Mouse (Mus musculus): ENCODE measurements around the gene Apba3. TPM values are rescaled to one million over a fixed set of nuclear protein-coding genes. Genes with fewer than 3 reads are reported as not detected.
A peak's percentile ranks its signal among the peaks of the same experiment; 100 is the strongest.

Apba3 gene
- polyA plus RNA-seq, 1 experiment from 2014 or later: 59.7 TPM

DNA sequence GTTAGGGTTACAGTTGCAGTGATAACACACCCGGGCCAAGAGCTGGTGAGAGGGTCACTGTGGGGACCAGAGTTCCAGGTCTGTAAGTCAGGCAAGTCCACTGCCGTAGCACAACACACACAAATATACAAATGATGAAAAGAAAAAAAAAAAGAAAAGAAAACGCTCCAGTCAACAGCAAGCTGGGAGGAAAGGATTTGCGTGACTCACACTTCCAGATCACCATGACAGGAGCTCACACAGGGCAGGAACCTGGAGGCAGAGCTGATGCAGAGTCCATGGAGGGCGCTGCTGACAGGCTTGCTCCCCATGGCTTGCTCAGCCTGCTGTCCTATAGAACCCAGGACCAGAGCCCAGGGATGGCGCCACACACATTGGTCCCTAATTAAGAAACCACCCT, 32.6 kb upstream of the Apba3 start:
- WGBS: 73% methylated on average over 6 of the region's 6 CpGs
- H3K4me2 ChIP-seq: no peak overlapping the region
- peaks cover 35% of the 10 kb centered on the region for H3K4me1 ChIP-seq
- no peak overlapping the region for H3K4me3 ChIP-seq (replicated peaks)
- no peaks in the 10 kb centered on the region for H3K9me3 ChIP-seq (replicated peaks)
- ATAC-seq (replicated peaks; ENCODE audit: low FRiP score): no peak
- H3K27me3 ChIP-seq: peaks cover 45% of the 10 kb centered on the region
- no peak overlapping the region for H3K9ac ChIP-seq
- H3K36me3 ChIP-seq: no peaks in the 10 kb centered on the region
- no peak overlapping the region for H3K27ac ChIP-seq

DNA sequence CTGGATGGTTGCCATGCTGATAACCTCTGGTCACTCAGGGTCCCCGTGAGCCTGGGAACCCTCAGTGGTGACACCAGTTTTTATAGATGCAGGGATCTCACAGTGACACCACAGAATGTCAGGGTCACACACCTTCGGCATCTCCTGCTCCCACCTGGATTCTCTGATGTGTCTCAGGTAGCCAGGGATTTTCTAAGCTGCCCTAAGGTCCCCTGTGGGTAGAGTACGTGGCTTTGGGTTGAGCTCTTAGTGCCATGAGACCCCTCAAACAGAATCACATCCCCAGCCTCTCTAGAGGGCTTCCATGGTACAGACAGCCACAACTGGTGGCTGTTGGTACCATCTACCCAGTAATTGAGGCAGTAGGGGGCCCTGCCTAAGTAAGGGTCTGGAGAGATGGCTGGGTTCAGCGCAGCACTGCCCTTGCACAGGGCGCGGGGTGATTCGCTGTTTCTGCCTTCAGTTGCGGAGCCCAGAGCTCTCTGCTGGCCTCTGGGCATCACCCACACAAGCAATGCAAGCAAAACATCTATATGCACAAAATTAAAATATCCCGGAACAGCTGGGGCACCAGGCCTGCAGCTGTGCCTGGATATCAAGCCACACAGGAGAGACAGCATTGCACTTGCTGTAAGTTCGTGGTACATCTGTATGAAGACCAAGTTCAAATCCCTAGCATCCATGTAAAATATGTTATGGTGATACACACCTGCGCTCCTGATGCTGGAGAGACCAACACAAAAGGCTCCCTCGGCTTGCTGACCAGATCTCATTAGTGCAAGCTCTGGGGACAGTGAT, 30.1 kb upstream of the Apba3 start:
- Histone ChIP-seq H3K9me3 (replicated peaks) (no peaks in the 10 kb centered on the region), H3K27ac (no peak overlapping the region), H3K4me2 (no peak overlapping the region), H3K9ac (no peak overlapping the region), H3K27me3 (peaks cover 45% of the 10 kb centered on the region), H3K4me3 (replicated peaks) (no peak overlapping the region), H3K36me3 (no peaks in the 10 kb centered on the region), H3K4me1 (peaks cover 32% of the 10 kb centered on the region)
- ATAC-seq (replicated peaks; ENCODE audit: low FRiP score): no peak
- 88% methylated on average over 12 of the region's 12 CpGs for WGBS

DNA sequence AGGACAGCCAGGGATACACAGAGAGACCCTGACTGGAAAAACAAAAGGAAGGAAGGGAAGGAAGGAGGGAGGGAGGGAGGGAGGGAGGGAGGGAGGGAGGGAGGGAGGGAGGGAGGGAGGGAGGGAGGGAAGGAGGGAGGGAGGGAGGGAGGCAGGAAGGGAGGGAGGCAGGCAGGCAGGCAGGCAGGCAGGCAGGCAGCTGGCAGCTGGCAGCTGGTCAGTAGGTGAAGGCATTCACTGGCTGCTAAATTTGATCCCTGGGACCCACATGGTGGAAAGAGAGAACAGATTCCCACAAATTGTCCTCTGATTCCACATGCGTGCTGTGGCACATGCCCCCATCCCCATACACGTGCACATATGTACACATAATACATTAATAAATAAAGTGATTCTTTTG, 28.1 kb upstream of the Apba3 start:
- 80% methylated on average over 2 of the region's 2 CpGs for WGBS
- Histone ChIP-seq H3K36me3 (no peaks in the 10 kb centered on the region), H3K9me3 (replicated peaks) (no peaks in the 10 kb centered on the region), H3K4me2 (no peak overlapping the region), H3K27ac (no peak overlapping the region), H3K9ac (no peak overlapping the region), H3K27me3 (peaks cover 45% of the 10 kb centered on the region), H3K4me1 (peaks cover 21% of the 10 kb centered on the region), H3K4me3 (replicated peaks) (no peak overlapping the region)
- no peak for ATAC-seq (replicated peaks; ENCODE audit: low FRiP score)

DNA sequence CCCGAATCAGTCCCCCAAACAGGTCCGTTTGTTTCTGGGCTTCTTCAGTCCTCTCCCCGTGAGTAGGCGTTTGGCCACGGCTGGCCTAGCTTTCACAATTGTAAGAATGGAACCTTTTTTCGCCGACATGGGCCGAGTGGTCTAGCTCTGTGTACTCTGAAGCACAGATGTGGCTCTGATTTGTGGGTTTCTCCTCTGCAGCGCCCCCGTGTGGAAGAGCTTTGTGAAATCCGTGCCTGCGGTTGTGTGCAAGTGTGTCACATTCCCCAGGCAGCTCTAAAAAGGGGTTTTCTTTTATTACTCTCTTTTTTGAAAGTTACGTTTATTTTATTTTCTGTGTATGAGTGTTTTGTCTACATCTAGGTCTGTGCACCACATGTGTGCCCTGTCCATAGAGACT, 25.9 kb upstream of the Apba3 start:
- H3K4me2 ChIP-seq: no peak overlapping the region
- H3K9ac ChIP-seq: no peak overlapping the region
- 27% methylated on average over 13 of the region's 13 CpGs for WGBS
- H3K9me3 ChIP-seq (replicated peaks): no peaks in the 10 kb centered on the region
- H3K27me3 ChIP-seq: peaks cover 53% of the 10 kb centered on the region
- ATAC-seq (replicated peaks; ENCODE audit: low FRiP score): no peak
- no peak overlapping the region for H3K4me3 ChIP-seq (replicated peaks)
- no peaks in the 10 kb centered on the region for H3K36me3 ChIP-seq
- peaks cover 25% of the 10 kb centered on the region for H3K4me1 ChIP-seq
- no peak overlapping the region for H3K27ac ChIP-seq

DNA sequence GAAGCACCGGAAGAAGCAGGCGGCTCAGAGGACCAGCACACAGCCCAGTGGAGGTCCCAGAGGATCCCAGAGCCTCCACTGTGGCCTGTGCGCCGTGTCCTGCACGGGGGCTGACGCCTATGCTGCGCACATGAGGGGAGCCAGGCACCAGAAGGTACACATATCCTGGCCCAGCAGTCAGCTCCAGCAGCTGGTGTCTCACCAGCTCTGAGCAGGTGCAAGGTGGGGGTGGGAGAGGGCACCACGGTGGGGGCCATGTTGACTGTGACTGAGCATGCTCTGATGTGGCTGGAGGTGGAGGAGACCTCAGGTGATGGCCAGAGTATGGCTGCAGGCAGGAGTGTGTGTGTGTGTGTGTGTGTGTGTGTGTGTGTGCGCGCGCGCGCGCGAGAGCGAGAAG, 24.7 kb upstream of the Apba3 start:
- Histone ChIP-seq H3K9me3 (replicated peaks) (no peaks in the 10 kb centered on the region), H3K27ac (no peak overlapping the region), H3K9ac (no peak overlapping the region), H3K4me1 (peaks cover 25% of the 10 kb centered on the region), H3K27me3 (peaks cover 53% of the 10 kb centered on the region), H3K4me3 (replicated peaks) (no peak overlapping the region), H3K4me2 (no peak overlapping the region), H3K36me3 (no peaks in the 10 kb centered on the region)
- 89% methylated on average over 16 of the region's 16 CpGs for WGBS
- ATAC-seq (replicated peaks; ENCODE audit: low FRiP score): no peak

DNA sequence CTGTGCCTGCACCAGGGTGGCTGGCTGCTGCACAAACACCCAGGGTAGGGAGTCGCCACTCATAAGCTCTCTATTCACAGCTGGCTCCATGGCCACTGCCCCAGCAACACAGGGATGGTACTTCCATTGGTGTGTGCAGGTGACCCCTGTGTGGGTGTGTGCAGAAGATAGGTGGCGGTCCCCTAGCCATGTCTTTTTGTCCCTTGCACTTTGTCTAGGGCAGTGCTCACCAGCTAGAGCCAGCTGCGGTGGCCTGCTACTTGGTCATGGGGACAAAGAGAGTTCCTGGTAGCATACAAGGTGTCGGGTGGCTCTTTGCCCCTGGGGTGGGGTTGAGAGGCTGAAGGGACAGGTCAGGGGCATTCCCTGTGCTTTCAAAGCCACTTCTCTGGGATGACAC, 22.6 kb upstream of the Apba3 start:
- H3K9me3 ChIP-seq (replicated peaks): no peaks in the 10 kb centered on the region
- H3K27me3 ChIP-seq: peaks cover 41% of the 10 kb centered on the region
- H3K4me2 ChIP-seq: peak overlapping the region; percentile 7; the same call in 1 of the 2 replicates
- peaks cover 18% of the 10 kb centered on the region for H3K4me1 ChIP-seq
- no peak overlapping the region for H3K9ac ChIP-seq
- WGBS: 72% methylated on average over 4 of the region's 4 CpGs
- H3K4me3 ChIP-seq (replicated peaks): no peak overlapping the region
- H3K36me3 ChIP-seq: no peaks in the 10 kb centered on the region
- no peak for ATAC-seq (replicated peaks; ENCODE audit: low FRiP score)
- no peak overlapping the region for H3K27ac ChIP-seq

DNA sequence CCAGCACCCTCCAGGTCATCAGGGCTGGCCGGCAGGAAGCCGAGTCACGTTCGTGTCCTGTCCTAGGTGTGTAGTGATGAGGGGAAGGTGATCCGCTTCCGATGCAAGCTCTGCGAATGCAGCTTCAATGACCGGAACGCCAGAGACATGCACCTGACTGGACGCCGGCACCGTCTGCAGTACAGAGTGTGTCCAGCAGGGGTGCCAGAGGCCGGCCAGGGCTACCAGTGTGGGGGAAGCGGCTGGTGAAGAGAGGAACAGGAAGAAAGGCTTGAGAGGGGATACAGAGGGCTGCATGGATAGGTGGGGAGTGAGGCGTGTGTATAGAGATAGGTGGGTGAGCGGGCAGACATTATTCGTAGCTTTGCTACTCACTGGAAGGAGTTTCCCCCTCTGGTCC, 22.2 kb upstream of the Apba3 start:
- ATAC-seq (replicated peaks; ENCODE audit: low FRiP score): peak; percentile 41; the same call in 1 of the 2 replicates
- Histone ChIP-seq H3K27me3 (peaks cover 36% of the 10 kb centered on the region), H3K4me3 (replicated peaks) (no peak overlapping the region), H3K9ac (no peak overlapping the region), H3K36me3 (no peaks in the 10 kb centered on the region), H3K9me3 (replicated peaks) (no peaks in the 10 kb centered on the region), H3K4me2 (peak overlapping the region; percentile 7; the same call in 1 of the 2 replicates), H3K4me1 (peaks cover 14% of the 10 kb centered on the region), H3K27ac (no peak overlapping the region)
- WGBS: 8% methylated on average over 17 of the region's 17 CpGs

DNA sequence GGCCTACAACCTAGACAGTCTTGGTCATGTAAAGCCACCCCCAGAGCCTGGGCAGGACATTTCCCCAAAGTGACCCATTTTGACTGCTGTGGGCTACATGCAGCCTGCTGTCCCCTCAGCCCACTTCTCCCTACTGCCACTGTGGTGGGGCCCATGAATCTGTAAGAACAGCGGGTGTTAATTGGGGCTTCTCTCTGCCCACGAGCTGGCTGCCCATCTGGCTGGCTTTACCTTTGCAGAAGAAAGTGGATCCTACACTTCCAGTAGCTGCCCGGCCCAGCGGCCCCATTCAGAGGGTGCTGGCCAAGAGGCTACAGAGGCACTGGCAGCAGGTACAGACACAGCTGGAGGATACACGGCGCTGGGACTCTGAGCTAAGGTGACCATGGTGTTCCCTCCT, 21.6 kb upstream of the Apba3 start:
- ATAC-seq (replicated peaks; ENCODE audit: low FRiP score): no peak
- H3K4me2 ChIP-seq: no peak overlapping the region

DNA sequence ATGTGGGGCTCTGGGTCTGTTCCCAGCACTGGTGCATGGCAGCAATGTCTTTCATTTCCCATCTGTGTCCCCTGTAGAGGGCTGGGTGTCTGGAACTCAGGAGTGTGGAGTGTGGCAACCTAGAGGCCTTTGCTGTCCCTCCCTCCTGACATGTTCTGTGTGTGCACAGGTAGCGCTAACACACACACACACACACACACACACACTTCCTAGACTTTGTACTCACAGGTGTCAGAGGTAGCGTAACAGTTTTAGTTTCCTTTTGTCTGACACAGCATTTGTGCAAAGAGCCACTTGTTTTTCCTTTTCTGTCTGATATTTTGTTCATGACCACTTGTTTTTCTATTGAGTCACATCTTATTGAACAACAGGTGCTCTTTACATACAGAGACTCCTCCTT, 19.0 kb upstream of the Apba3 start:
- ATAC-seq (replicated peaks; ENCODE audit: low FRiP score): no peak
- H3K9me3 ChIP-seq (replicated peaks): no peaks in the 10 kb centered on the region
- H3K36me3 ChIP-seq: no peaks in the 10 kb centered on the region
- H3K4me3 ChIP-seq (replicated peaks): no peak overlapping the region
- H3K27me3 ChIP-seq: peaks cover 36% of the 10 kb centered on the region
- peaks cover 18% of the 10 kb centered on the region for H3K4me1 ChIP-seq
- no peak overlapping the region for H3K4me2 ChIP-seq
- WGBS: 94% methylated on average over 2 of the region's 2 CpGs
- H3K9ac ChIP-seq: no peak overlapping the region
- no peak overlapping the region for H3K27ac ChIP-seq

More for the DNA sequence above, 21.6 kb upstream of the Apba3 start:
- Histone ChIP-seq H3K4me1 (peaks cover 8% of the 10 kb centered on the region), H3K27me3 (peaks cover 31% of the 10 kb centered on the region), H3K9me3 (replicated peaks) (no peaks in the 10 kb centered on the region), H3K36me3 (no peaks in the 10 kb centered on the region), H3K9ac (no peak overlapping the region), H3K4me3 (replicated peaks) (no peak overlapping the region), H3K27ac (no peak overlapping the region)
- WGBS: 90% methylated on average over 6 of the region's 6 CpGs

DNA sequence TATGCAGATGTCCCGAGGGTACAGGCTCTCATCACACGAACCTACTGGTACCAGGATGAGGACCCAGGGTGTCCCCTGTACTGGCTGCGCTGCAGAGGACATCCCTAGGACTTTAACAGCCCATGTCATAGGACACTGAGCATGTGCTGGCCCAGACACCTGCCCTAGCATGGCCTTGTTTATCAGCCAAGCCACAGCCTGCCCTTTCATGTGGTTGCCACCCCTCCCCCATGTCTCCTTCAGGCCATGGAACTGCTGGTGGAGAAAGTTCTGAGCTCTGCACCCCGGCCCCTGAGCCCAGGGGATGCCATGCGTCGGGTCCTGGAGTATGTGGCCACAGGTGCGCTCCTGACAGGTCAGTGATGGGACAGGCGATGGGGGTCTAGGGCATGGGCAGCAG, 17.3 kb upstream of the Apba3 start:
- no peak overlapping the region for H3K27ac ChIP-seq
- H3K27me3 ChIP-seq: peaks cover 40% of the 10 kb centered on the region
- no peak for ATAC-seq (replicated peaks; ENCODE audit: low FRiP score)
- no peaks in the 10 kb centered on the region for H3K36me3 ChIP-seq
- whole genome bisulfite sequencing: 85% methylated on average over 8 of the region's 8 CpGs
- no peaks in the 10 kb centered on the region for H3K9me3 ChIP-seq (replicated peaks)
- H3K4me1 ChIP-seq: peaks cover 21% of the 10 kb centered on the region
- no peak overlapping the region for H3K9ac ChIP-seq
- no peak overlapping the region for H3K4me3 ChIP-seq (replicated peaks)
- H3K4me2 ChIP-seq: no peak overlapping the region

DNA sequence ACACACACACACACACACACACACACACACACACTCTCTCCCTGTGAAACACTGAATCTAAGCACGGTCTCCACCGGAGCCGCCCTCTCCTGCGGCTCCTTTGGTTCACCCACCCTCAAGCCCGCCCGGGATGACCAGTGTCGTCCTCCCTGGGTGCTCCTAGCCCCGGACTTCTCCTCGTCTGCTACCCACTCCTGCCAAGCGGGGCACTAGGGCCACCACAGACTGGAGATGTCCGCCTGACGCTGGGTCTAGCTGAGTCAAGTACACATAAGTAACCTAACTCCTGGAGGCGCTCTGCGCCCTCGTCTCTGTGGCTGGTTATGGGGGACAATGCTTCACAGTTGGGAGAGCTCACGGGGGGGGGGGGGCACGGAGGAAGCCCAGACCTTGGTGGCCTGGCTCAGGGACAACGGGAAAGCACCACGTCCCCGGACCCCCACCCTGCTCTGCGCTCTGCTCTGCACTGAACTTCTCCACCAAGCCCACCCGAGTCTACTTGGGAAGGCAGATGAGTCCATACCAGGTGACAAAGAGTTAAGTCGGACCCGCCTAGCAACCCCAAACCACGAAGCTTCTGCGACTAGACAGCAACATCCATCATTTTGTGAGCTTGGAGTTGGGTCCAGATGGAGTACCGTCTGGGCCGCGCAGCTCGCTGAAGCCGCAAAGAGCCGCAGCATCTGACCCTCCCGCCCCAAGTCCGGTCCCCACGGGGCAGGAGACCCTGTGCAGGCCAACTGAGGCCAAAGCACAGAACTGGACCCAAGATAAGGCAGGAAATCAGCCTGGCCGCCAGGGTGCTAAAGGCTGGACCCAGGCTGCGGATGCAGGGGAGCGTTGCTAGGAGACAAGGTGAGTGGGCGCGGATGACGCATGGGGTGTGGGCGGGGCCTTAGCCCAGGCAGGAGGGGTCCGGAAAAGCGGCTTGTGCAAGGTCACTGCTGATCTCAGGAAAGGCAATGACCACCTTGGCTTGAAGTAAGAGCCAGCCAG, 14.0 kb upstream of the Apba3 start, which contains the start of gene Matk:
TSS of gene Matk (plus strand) at position 512 of the 996 bp plus-strand sequence.
- Histone ChIP-seq H3K36me3 (no peaks in the 10 kb centered on the region), H3K27me3 (peaks cover 63% of the 10 kb centered on the region), H3K27ac (no peak within 1 kb of the TSS), H3K4me3 (replicated peaks) (peak within 1 kb of the TSS; percentile 24), H3K4me1 (peaks cover 26% of the 10 kb centered on the region), H3K4me2 (peak within 1 kb of the TSS; percentile 49), H3K9me3 (replicated peaks) (no peaks in the 10 kb centered on the region), H3K9ac (no peak within 1 kb of the TSS)
- 7% methylated on average over 44 of the region's 44 CpGs for WGBS
- no peak; the same call in 1 of the 2 replicates for ATAC-seq (replicated peaks; ENCODE audit: low FRiP score)

DNA sequence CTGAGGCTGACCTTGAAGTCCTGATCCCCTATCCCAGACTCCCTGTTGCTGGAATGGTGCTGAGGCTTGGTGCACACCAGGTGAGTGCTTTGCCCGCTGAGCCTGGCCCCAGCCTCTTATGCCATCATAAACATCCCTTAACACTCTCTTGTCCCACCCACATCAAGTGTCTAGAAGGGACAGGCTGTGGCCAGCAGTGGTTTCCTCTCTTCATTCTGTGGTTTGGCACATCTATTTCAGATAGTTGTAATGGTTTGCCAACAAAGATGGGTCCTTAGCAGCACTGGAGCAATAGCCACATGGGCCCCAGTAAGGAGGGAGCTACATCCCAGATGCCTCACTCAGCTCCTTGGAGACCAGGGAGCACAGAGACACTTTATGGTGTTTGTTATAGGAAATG, 11.9 kb upstream of the Apba3 start:
- Histone ChIP-seq H3K9ac (no peak overlapping the region), H3K4me3 (replicated peaks) (no peak overlapping the region), H3K4me2 (no peak overlapping the region), H3K36me3 (no peaks in the 10 kb centered on the region), H3K4me1 (peaks cover 39% of the 10 kb centered on the region), H3K9me3 (replicated peaks) (no peaks in the 10 kb centered on the region), H3K27me3 (peaks cover 84% of the 10 kb centered on the region), H3K27ac (no peak overlapping the region)
- 78% methylated on average over 1 of the region's 1 CpGs for WGBS
- no peak for ATAC-seq (replicated peaks; ENCODE audit: low FRiP score)

Measured in kidney, embryonic 15.5 days (tissue).